Mouse (Mus musculus) cerebellum, adult 2 months (tissue): Measurements from ENCODE around the gene Rnf19b.

Source experiments
- CTCF ChIP-seq: fragments of 200-500 bp; IDR thresholded peaks from 2 replicates; pipeline ENCODE4 v1.5.1; 2011; ENCODE audit warnings: low read depth, mild to moderate bottlenecking, control low read depth, low read length, moderate library complexity, borderline replicate concordance; ENCODE audit not compliant: insufficient read depth
- POLR2A ChIP-seq: fragments of 200-500 bp; IDR thresholded peaks from 2 replicates; pipeline ENCODE4 v1.6.1; 2011; ENCODE audit warnings: low read length, control low read depth, borderline replicate concordance; ENCODE audit not compliant: insufficient read depth

DNA sequence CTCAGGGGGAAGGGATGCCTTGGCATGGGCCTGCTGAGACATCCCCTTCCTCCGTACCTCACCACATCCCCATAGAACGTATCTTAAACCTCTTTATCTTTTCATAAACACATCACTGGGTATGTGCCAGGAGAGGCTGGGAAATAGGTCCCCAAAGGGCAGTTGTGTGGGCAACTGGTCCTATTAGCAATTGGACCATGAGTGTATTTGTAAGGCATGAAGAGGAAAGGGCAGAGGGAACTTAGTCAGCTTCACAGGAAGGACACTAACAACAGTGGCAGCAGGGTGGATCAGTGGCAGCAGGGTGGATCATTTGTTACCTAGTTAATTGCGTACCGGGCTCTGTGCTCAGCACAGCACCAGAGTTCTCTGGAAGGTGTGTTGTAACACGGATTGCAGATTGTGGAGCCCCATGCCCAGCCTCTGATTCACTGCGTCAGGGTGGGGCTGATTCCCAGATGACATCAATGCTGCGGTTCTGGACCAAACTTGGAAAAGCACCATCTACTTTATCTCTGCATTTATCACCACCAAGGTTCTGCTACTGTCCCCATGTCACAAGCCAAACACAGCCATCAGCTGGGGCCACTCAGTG lies 22.1 kb upstream of the Rnf19b start:
- TF ChIP-seq CTCF (no peak), POLR2A (no peak)
